Mouse (Mus musculus): ENCODE data around the gene Trmt112. TPM values are rescaled to one million over a fixed set of nuclear protein-coding genes. Genes with fewer than 3 reads are reported as not detected.
"Not testable (repeated sequence)": the region's sequence is repeated elsewhere in the genome, so short reads cannot be mapped to it uniquely, and the experiment has no call there.

Trmt112 gene
- total RNA-seq, 2 experiments from 2014 or later = 43.9 to 44.7 TPM

- no peak for DNase-seq (ENCODE audit: low spot score)
Measured at GRCm38 (mm10) chr19:6907811-6908540, 1.5 kb upstream of the Trmt112 start.

- DNase-seq (ENCODE audit: low spot score) = no peak
Measured at GRCm38 (mm10) chr19:6909021-6909420, 477 bp upstream of the Trmt112 start.

- DNase-seq (ENCODE audit: low spot score) = not testable (repeated sequence)
Measured at GRCm38 (mm10) chr19:6910306-6910705, 808 bp downstream of the Trmt112 start.

- DNase-seq (ENCODE audit: low spot score) = no peak
Measured at GRCm38 (mm10) chr19:6911101-6912074, 1.9 kb downstream of the Trmt112 start.

GRCm38 (mm10) chr19:6912205-6912970, 2.9 kb downstream of the Trmt112 start:
- DNase-seq (ENCODE audit: low spot score) = no peak

GRCm38 (mm10) chr19:6913036-6913435, 3.5 kb downstream of the Trmt112 start:
- DNase-seq (ENCODE audit: low spot score) = no peak

GRCm38 (mm10) chr19:6913991-6914390, 4.5 kb downstream of the Trmt112 start:
- DNase-seq (ENCODE audit: low spot score) = no peak

GRCm38 (mm10) chr19:6914540-6914939, 5.0 kb downstream of the Trmt112 start:
- DNase-seq (ENCODE audit: low spot score) = no peak

- no peak for DNase-seq (ENCODE audit: low spot score)
Measured at GRCm38 (mm10) chr19:6915276-6915675, 5.8 kb downstream of the Trmt112 start.

- DNase-seq (ENCODE audit: low spot score) = no peak
Measured at GRCm38 (mm10) chr19:6916496-6916895, 7.0 kb downstream of the Trmt112 start.

GRCm38 (mm10) chr19:6918321-6918720, 8.8 kb downstream of the Trmt112 start:
- DNase-seq (ENCODE audit: low spot score) = no peak

- no peak for DNase-seq (ENCODE audit: low spot score)
Measured at GRCm38 (mm10) chr19:6919431-6919830, 9.9 kb downstream of the Trmt112 start.

- peak; percentile 54 for DNase-seq (ENCODE audit: low spot score)
Measured at GRCm38 (mm10) chr19:6919876-6920740, 10.6 kb downstream of the Trmt112 start.

GRCm38 (mm10) chr19:6920741-6921636, 11.5 kb downstream of the Trmt112 start:
- peak; percentile 52 for DNase-seq (ENCODE audit: low spot score)

GRCm38 (mm10) chr19:6921647-6922567, 12.4 kb downstream of the Trmt112 start, which contains the start of gene Esrra:
Esrra (minus strand) TSS chr19:6921813.
- DNase-seq (ENCODE audit: low spot score) = peak; percentile 100

GRCm38 (mm10) chr19:6922901-6923735, 13.6 kb downstream of the Trmt112 start:
- DNase-seq (ENCODE audit: low spot score) = no peak

All from gastrocnemius, adult 18-20 months (tissue).